Mouse (Mus musculus): ENCODE measurements around the gene Crygc. TPM values are rescaled to one million over a fixed set of nuclear protein-coding genes. Genes with fewer than 3 reads are reported as not detected.

The Crygc gene
- polyA plus RNA-seq, 2 experiments: not detected

DNA sequence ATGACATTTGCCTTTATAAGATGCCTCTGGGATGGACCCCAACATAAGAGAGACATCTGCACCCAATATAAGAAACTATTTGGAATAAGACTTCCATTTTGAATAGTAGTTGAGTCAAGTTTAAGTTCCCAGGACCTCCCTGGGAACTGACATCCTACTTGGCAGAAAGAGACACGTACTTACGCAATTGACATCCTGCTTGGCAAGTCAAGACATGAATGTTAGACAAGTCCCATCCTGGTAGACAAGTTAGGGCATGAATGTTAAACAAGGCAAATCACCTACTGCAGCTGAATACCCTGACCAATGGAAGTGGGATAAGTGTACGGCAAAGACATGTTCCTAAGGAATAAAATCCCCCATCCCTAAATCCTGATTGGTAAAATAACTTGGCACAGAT, 31.7 kb downstream of the Crygc start:
- no peak overlapping the region for H3K4me3 ChIP-seq (replicated peaks; ENCODE audit: low read length)
- H3K9ac ChIP-seq (ENCODE audit: low read depth, low read length, severe bottlenecking): no peak overlapping the region
- ATAC-seq (ENCODE audit: low FRiP score, low read depth) (no peak), DNase-seq (ENCODE audit: low spot score) (no peak)
- no peaks in the 10 kb centered on the region for H3K27me3 ChIP-seq (ENCODE audit: control insufficient read depth, insufficient read depth, low read length)
- no peaks in the 10 kb centered on the region for H3K36me3 ChIP-seq (ENCODE audit: control insufficient read depth, insufficient read depth, low read length)
- H3K4me1 ChIP-seq (ENCODE audit: control insufficient read depth, insufficient read depth, low read length): no peaks in the 10 kb centered on the region
- H3K27ac ChIP-seq (replicated peaks; ENCODE audit: low read depth, low read length): no peak overlapping the region
- no peak for TF ChIP-seq POLR2A (IDR thresholded peaks at IDR 0.05; ENCODE audit: borderline replicate concordance, extremely low read depth, insufficient read depth, insufficient read length)
- no peaks in the 10 kb centered on the region for H3K9me3 ChIP-seq (ENCODE audit: control insufficient read depth, low read length)
- 90% methylated on average over 3 of the region's 3 CpGs for WGBS
- no peak overlapping the region for H3K4me2 ChIP-seq (replicated peaks; ENCODE audit: low read depth, low read length, severe bottlenecking)

DNA sequence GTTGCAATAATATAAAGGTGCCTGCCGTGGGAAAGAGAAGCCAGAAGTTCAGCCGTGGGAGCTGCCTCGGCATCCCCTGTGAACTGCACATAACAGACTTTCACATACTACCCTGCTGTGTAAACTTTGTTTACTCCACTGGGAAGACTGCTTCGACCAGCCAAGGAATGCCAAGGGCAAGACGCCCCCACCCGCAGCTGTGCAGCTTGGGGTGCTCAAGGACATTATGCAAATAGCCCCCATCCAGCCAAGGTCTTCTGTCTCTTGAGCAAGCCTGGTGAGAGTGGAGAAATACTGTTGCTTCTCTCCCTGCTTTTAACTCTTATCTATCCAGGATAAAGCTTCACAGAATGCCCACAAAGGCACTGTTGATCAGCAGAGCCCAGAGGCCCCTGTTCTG, 32.7 kb downstream of the Crygc start:
- ATAC-seq (ENCODE audit: low FRiP score, low read depth): no peak
- WGBS: 69% methylated on average over 6 of the region's 6 CpGs
- no peak for DNase-seq (ENCODE audit: low spot score)

DNA sequence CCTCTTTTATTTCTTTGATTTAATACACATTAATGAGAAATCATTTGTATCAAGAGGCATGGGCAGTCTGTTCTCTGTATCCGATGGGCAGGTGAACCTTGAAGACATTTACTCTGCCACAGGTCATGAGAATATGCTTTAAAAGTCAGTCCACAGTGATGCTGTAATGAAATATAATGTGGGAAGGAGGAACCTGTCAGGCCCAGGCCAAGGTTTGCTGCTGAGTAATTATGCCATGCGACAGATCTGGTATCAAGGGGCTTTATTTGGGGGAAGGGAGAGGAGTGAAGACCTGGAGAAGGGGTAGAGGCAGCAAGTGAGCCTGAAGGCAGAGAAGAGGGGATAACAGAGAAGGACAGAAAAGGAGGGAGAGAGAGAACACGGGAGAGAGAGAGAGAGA, 33.8 kb downstream of the Crygc start:
- no peak for TF ChIP-seq POLR2A (IDR thresholded peaks at IDR 0.05; ENCODE audit: borderline replicate concordance, extremely low read depth, insufficient read depth, insufficient read length)
- no peaks in the 10 kb centered on the region for H3K36me3 ChIP-seq (ENCODE audit: control insufficient read depth, insufficient read depth, low read length)
- 0 out of 2 replicates have a peak, but pooled peaks cover 4% of the 10 kb centered on the region for H3K4me1 ChIP-seq (ENCODE audit: control insufficient read depth, insufficient read depth, low read length)
- ATAC-seq (ENCODE audit: low FRiP score, low read depth) (no peak), DNase-seq (ENCODE audit: low spot score) (no peak)
- no peak overlapping the region for H3K9ac ChIP-seq (ENCODE audit: low read depth, low read length, severe bottlenecking)
- WGBS: 57% methylated on average over 3 of the region's 3 CpGs
- H3K4me3 ChIP-seq (replicated peaks; ENCODE audit: low read length): no peak overlapping the region
- H3K27me3 ChIP-seq (ENCODE audit: control insufficient read depth, insufficient read depth, low read length): no peaks in the 10 kb centered on the region
- no peaks in the 10 kb centered on the region for H3K9me3 ChIP-seq (ENCODE audit: control insufficient read depth, low read length)
- no peak overlapping the region for H3K4me2 ChIP-seq (replicated peaks; ENCODE audit: low read depth, low read length, severe bottlenecking)
- H3K27ac ChIP-seq (replicated peaks; ENCODE audit: low read depth, low read length): no peak overlapping the region

More for the DNA sequence above, 32.7 kb downstream of the Crygc start:
- no peaks in the 10 kb centered on the region for H3K4me1 ChIP-seq (ENCODE audit: control insufficient read depth, insufficient read depth, low read length)
- H3K36me3 ChIP-seq (ENCODE audit: control insufficient read depth, insufficient read depth, low read length): no peaks in the 10 kb centered on the region
- H3K27me3 ChIP-seq (ENCODE audit: control insufficient read depth, insufficient read depth, low read length): no peaks in the 10 kb centered on the region
- H3K9ac ChIP-seq (ENCODE audit: low read depth, low read length, severe bottlenecking): no peak overlapping the region
- H3K4me3 ChIP-seq (replicated peaks; ENCODE audit: low read length): no peak overlapping the region
- no peak for TF ChIP-seq POLR2A (IDR thresholded peaks at IDR 0.05; ENCODE audit: borderline replicate concordance, extremely low read depth, insufficient read depth, insufficient read length)
- H3K9me3 ChIP-seq (ENCODE audit: control insufficient read depth, low read length): no peaks in the 10 kb centered on the region
- no peak overlapping the region for H3K27ac ChIP-seq (replicated peaks; ENCODE audit: low read depth, low read length)
- no peak overlapping the region for H3K4me2 ChIP-seq (replicated peaks; ENCODE audit: low read depth, low read length, severe bottlenecking)

DNA sequence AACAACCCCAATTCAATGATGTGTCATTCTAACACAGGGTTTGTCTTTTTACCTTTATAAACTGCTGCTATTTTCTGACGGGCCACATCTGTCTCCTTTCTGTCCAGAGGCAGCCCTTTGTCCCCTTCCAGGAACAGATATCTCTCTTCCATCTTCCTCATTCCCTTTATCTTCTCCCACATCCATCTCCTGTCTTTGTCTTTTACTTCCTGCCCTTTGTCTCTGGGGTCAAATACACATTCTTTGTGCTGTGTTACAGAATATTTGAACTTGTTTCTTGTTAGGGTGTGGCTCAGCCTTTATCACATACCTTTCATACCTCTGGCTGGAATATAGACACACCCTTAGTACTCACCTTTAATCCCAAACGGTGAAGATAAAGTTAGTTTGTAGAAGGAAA, 35.9 kb downstream of the Crygc start:
- Histone ChIP-seq H3K4me1 (ENCODE audit: control insufficient read depth, insufficient read depth, low read length) (0 out of 2 replicates have a peak, but pooled peaks cover 4% of the 10 kb centered on the region), H3K4me3 (replicated peaks; ENCODE audit: low read length) (no peak overlapping the region), H3K36me3 (ENCODE audit: control insufficient read depth, insufficient read depth, low read length) (no peaks in the 10 kb centered on the region), H3K9ac (ENCODE audit: low read depth, low read length, severe bottlenecking) (no peak overlapping the region), H3K9me3 (ENCODE audit: control insufficient read depth, low read length) (no peaks in the 10 kb centered on the region), H3K4me2 (replicated peaks; ENCODE audit: low read depth, low read length, severe bottlenecking) (no peak overlapping the region), H3K27ac (replicated peaks; ENCODE audit: low read depth, low read length) (no peak overlapping the region), H3K27me3 (ENCODE audit: control insufficient read depth, insufficient read depth, low read length) (no peaks in the 10 kb centered on the region)
- ATAC-seq (ENCODE audit: low FRiP score, low read depth) (no peak), DNase-seq (ENCODE audit: low spot score) (no peak)
- TF ChIP-seq POLR2A (IDR thresholded peaks at IDR 0.05; ENCODE audit: borderline replicate concordance, extremely low read depth, insufficient read depth, insufficient read length): no peak
- WGBS: 78% methylated on average over 2 of the region's 2 CpGs

DNA sequence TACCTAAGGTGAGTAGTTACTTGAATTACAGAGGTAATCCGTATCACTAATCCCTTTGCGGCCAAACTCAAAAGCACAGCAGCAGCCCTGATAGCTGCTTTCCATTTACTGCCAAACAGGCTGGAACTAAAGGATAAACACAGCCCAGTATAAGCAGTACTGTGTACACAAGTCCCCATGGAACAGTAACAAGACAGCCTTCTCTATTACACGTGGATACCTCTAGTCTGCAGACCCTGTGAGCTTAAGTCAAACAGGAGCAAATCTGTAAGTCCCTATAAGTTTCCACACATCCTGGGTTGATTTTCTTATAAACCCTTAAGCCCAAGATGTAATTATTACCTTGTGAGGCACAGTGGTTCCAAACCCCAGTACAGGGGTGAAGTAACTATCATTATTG, 38.0 kb downstream of the Crygc start:
- no peak overlapping the region for H3K4me3 ChIP-seq (replicated peaks; ENCODE audit: low read length)
- no peaks in the 10 kb centered on the region for H3K27me3 ChIP-seq (ENCODE audit: control insufficient read depth, insufficient read depth, low read length)
- DNase-seq (ENCODE audit: low spot score): no peak
- H3K9ac ChIP-seq (ENCODE audit: low read depth, low read length, severe bottlenecking): no peak overlapping the region
- no peak overlapping the region; the same call in 1 of the 2 replicates for H3K4me2 ChIP-seq (replicated peaks; ENCODE audit: low read depth, low read length, severe bottlenecking)
- peak; percentile 34; the same call in 1 of the 2 replicates for ATAC-seq (ENCODE audit: low FRiP score, low read depth)
- H3K4me1 ChIP-seq (ENCODE audit: control insufficient read depth, insufficient read depth, low read length): 0 out of 2 replicates have a peak, but pooled peaks cover 4% of the 10 kb centered on the region
- no peaks in the 10 kb centered on the region for H3K9me3 ChIP-seq (ENCODE audit: control insufficient read depth, low read length)
- WGBS: 11% methylated on average over 3 of the region's 3 CpGs
- H3K36me3 ChIP-seq (ENCODE audit: control insufficient read depth, insufficient read depth, low read length): no peaks in the 10 kb centered on the region
- H3K27ac ChIP-seq (replicated peaks; ENCODE audit: low read depth, low read length): no peak overlapping the region
- no peak for TF ChIP-seq POLR2A (IDR thresholded peaks at IDR 0.05; ENCODE audit: borderline replicate concordance, extremely low read depth, insufficient read depth, insufficient read length)

DNA sequence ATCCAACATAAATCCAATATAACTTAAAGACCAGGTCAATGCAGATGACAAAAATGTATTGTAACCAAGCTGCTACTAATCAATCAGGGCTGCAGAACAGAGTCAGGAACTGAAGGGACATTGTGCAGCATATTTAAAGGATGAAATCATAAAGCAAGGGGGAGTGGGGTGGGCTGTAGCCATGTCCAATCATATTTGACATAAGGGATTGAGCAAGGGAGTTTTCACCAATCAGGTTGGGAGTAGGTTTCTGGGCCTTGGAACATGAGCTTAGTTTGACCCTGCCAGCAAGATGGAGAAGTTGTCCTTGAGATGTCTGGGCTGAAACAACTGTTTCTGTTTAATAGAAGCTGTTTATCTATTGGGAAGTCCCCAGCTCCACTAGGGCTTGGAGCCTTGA, 40.8 kb downstream of the Crygc start, which contains the start of gene Akr1cl:
Gene Akr1cl (minus strand): TSS at position 119 of the 400 bp plus-strand sequence.
- Histone ChIP-seq H3K27me3 (ENCODE audit: control insufficient read depth, insufficient read depth, low read length) (no peaks in the 10 kb centered on the region), H3K9ac (ENCODE audit: low read depth, low read length, severe bottlenecking) (no peak within 1 kb of the TSS), H3K4me3 (replicated peaks; ENCODE audit: low read length) (no peak within 1 kb of the TSS), H3K4me1 (ENCODE audit: control insufficient read depth, insufficient read depth, low read length) (0 out of 2 replicates have a peak, but pooled peaks cover 4% of the 10 kb centered on the region), H3K27ac (replicated peaks; ENCODE audit: low read depth, low read length) (no peak within 1 kb of the TSS), H3K9me3 (ENCODE audit: control insufficient read depth, low read length) (no peaks in the 10 kb centered on the region), H3K36me3 (ENCODE audit: control insufficient read depth, insufficient read depth, low read length) (no peaks in the 10 kb centered on the region), H3K4me2 (replicated peaks; ENCODE audit: low read depth, low read length, severe bottlenecking) (no peak within 1 kb of the TSS)
- DNase-seq (ENCODE audit: low spot score) (no peak), ATAC-seq (ENCODE audit: low FRiP score, low read depth) (no peak)
- TF ChIP-seq POLR2A (IDR thresholded peaks at IDR 0.05; ENCODE audit: borderline replicate concordance, extremely low read depth, insufficient read depth, insufficient read length): no peak
